27 mouse cellular contexts compared by ENCODE assay signal in the genomic region with DNA sequence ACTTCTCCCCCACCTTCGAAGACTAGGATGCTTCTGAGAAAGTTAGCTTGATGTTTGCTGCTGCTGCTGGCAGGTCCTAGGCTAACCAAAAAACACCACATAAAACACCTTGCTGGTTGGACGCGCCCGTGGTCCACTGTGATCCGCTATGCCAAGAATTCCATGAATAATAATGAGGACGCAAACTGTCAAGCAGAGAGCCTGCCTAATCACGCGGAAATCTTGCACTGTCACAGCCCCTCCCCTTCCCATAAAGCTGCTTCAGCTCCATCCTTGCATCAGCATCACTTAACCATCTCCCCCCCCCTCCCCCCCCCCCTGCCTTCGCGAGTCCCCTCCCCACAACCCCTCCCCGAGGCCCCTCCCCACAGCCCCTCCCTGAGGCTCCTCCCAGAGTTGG. TPM values are rescaled to one million over a fixed set of nuclear protein-coding genes. Genes with fewer than 3 reads are reported as not detected.
DNase-seq lines count a peak whose midpoint lies in the region; ATAC-seq and TF ChIP-seq lines count a peak whose summit lies in the region.
"Had no signal": no experiment of that assay in that cellular context is flagged by ENCODE, and none has a peak within 500 bp of the region (broad histone marks: within the 10 kb centered on the region; RNA-seq: fewer than 3 reads in every experiment).

No protein-coding gene starts in this region.

- no peak for DNase-seq in midbrain, embryonic 11.5 days (ENCODE audit: low spot score, missing footprints)
- no peak for DNase-seq in midbrain, postnatal 0 days (ENCODE audit: low spot score)
- DNase-seq in retina, postnatal 1 day, result peak; percentile 64
- DNase-seq in retina, embryonic 14.5 days (ENCODE audit: low spot score), result no peak
- DNase-seq in mesoderm, embryonic 11.5 days (ENCODE audit: low read depth, low spot score), result peak; percentile 28
- no peak for DNase-seq in left cerebral cortex, postnatal 36 days (ENCODE audit: low spot score in 2 of 2)
- DNase-seq: adrenal gland, postnatal 14 days; cerebellum, adult 11-12 months; cerebellum, adult 9-11 months; gastrocnemius, postnatal 10 days; heart, postnatal 14 days; kidney, adult 2 months; kidney, postnatal 4 days; left cerebral cortex, postnatal 4 days; liver, postnatal 0 days; lung, postnatal 36 days; thymus, adult 2 months; thymus, postnatal 36 days had no signal

- H3K4me2 ChIP-seq in forebrain, embryonic 12.5 days, result no peak overlapping the region
- H3K4me2 ChIP-seq in forebrain, embryonic 16.5 days (ENCODE audit: low read length), result no peak overlapping the region
- no peak overlapping the region for H3K4me2 ChIP-seq in midbrain, embryonic 11.5 days
- H3K4me2 ChIP-seq in midbrain, postnatal 0 days (ENCODE audit: low read depth, low read length, poor library complexity, severe bottlenecking), result no peak overlapping the region
- H3K4me2 ChIP-seq: forebrain, embryonic 15.5 days; intestine, embryonic 15.5 days; liver, embryonic 12.5 days; neural tube, embryonic 12.5 days had no signal

- H3K27ac ChIP-seq in forebrain, embryonic 12.5 days, result no peak overlapping the region
- H3K27ac ChIP-seq in forebrain, embryonic 16.5 days (ENCODE audit: low read length), result no peak overlapping the region
- no peak overlapping the region for H3K27ac ChIP-seq in midbrain, embryonic 11.5 days (ENCODE audit: low read depth, low read length)
- no peak overlapping the region for H3K27ac ChIP-seq in midbrain, postnatal 0 days (ENCODE audit: low read depth, low read length)
- H3K27ac ChIP-seq: forebrain, embryonic 15.5 days; intestine, embryonic 15.5 days; kidney, postnatal 0 days; liver, embryonic 12.5 days; neural tube, embryonic 12.5 days had no signal

- peaks cover 35% of the 10 kb centered on the region for H3K4me1 ChIP-seq in forebrain, embryonic 12.5 days
- peaks cover 22% of the 10 kb centered on the region for H3K4me1 ChIP-seq in forebrain, embryonic 16.5 days (replicated peaks; ENCODE audit: control insufficient read depth, insufficient read depth, low read length)
- peaks cover 10% of the 10 kb centered on the region for H3K4me1 ChIP-seq in midbrain, embryonic 11.5 days (ENCODE audit: control insufficient read depth, insufficient read depth, low read length)
- no peaks in the 10 kb centered on the region for H3K4me1 ChIP-seq in midbrain, postnatal 0 days (ENCODE audit: insufficient read depth, low read length)
- H3K4me1 ChIP-seq: intestine, embryonic 15.5 days; liver, embryonic 12.5 days; neural tube, embryonic 12.5 days had no signal

- peak; percentile 22 for ATAC-seq in forebrain, embryonic 12.5 days (ENCODE audit: low FRiP score)
- no peak for ATAC-seq in forebrain, embryonic 16.5 days
- 0 out of 2 replicates have a peak, but pooled peaks have one; percentile 16 for ATAC-seq in midbrain, embryonic 11.5 days (ENCODE audit: low FRiP score)
- ATAC-seq in midbrain, postnatal 0 days (ENCODE audit: low FRiP score), result no peak
- ATAC-seq: forebrain, embryonic 15.5 days; hindbrain, embryonic 16.5 days; intestine, embryonic 15.5 days; liver, embryonic 12.5 days; liver, postnatal 0 days had no signal

- peaks cover 10% of the 10 kb centered on the region; the same call in 1 of the 2 replicates for H3K9me3 ChIP-seq in forebrain, embryonic 12.5 days
- H3K9me3 ChIP-seq in forebrain, embryonic 16.5 days (ENCODE audit: control insufficient read depth, low read length), result peaks cover 5% of the 10 kb centered on the region; the same call in 1 of the 2 replicates
- H3K9me3 ChIP-seq in midbrain, embryonic 11.5 days (ENCODE audit: control insufficient read depth, low read length), result peaks cover 3% of the 10 kb centered on the region; the same call in 1 of the 2 replicates
- no peaks in the 10 kb centered on the region for H3K9me3 ChIP-seq in midbrain, postnatal 0 days (ENCODE audit: low read length)
- H3K9me3 ChIP-seq: forebrain, embryonic 15.5 days; intestine, embryonic 15.5 days; liver, embryonic 12.5 days; neural tube, embryonic 12.5 days had no signal

- H3K9ac ChIP-seq in forebrain, embryonic 12.5 days, result no peak overlapping the region
- no peak overlapping the region for H3K9ac ChIP-seq in forebrain, embryonic 16.5 days (replicated peaks; ENCODE audit: low read depth, low read length)
- H3K9ac ChIP-seq in midbrain, embryonic 11.5 days (ENCODE audit: low read length), result no peak overlapping the region
- no peak overlapping the region for H3K9ac ChIP-seq in midbrain, postnatal 0 days (replicated peaks; ENCODE audit: low read length, poor library complexity, severe bottlenecking)
- H3K9ac ChIP-seq: forebrain, embryonic 15.5 days; intestine, embryonic 15.5 days; liver, embryonic 12.5 days; liver, postnatal 0 days; neural tube, embryonic 12.5 days had no signal

- H3K27me3 ChIP-seq in forebrain, embryonic 12.5 days, result peaks cover 11% of the 10 kb centered on the region
- peaks cover 15% of the 10 kb centered on the region for H3K27me3 ChIP-seq in forebrain, embryonic 16.5 days (replicated peaks; ENCODE audit: control insufficient read depth, insufficient read depth, low read length)
- H3K27me3 ChIP-seq in midbrain, embryonic 11.5 days (ENCODE audit: control insufficient read depth, insufficient read depth, low read length), result peaks cover 4% of the 10 kb centered on the region; the same call in 1 of the 2 replicates
- peaks cover 16% of the 10 kb centered on the region; the same call in 1 of the 2 replicates for H3K27me3 ChIP-seq in midbrain, postnatal 0 days (ENCODE audit: insufficient read depth, low read length)

- H3K4me3 ChIP-seq in forebrain, embryonic 12.5 days (replicated peaks), result no peak overlapping the region
- no peak overlapping the region for H3K4me3 ChIP-seq in forebrain, embryonic 16.5 days (replicated peaks; ENCODE audit: low read length)
- no peak overlapping the region for H3K4me3 ChIP-seq in midbrain, embryonic 11.5 days (ENCODE audit: low read depth, low read length)
- H3K4me3 ChIP-seq in midbrain, postnatal 0 days (ENCODE audit: low read depth, low read length), result no peak overlapping the region
- H3K4me3 ChIP-seq: erythroblast, embryonic 14.5 days; forebrain, embryonic 15.5 days; intestine, embryonic 15.5 days; liver, embryonic 12.5 days; neural tube, embryonic 12.5 days had no signal

- WGBS in forebrain, embryonic 12.5 days, result 53% methylated on average over 9 of the region's 11 CpGs
- 34% methylated on average over 9 of the region's 11 CpGs for WGBS in forebrain, embryonic 16.5 days
- 71% methylated on average over 9 of the region's 11 CpGs for WGBS in midbrain, embryonic 11.5 days
- 57% methylated on average over 10 of the region's 11 CpGs for WGBS in midbrain, postnatal 0 days

- H3K36me3 ChIP-seq in forebrain, embryonic 12.5 days (replicated peaks), result no peaks in the 10 kb centered on the region
- no peaks in the 10 kb centered on the region for H3K36me3 ChIP-seq in forebrain, embryonic 16.5 days (ENCODE audit: control insufficient read depth, insufficient read depth)
- no peaks in the 10 kb centered on the region for H3K36me3 ChIP-seq in midbrain, embryonic 11.5 days (ENCODE audit: control insufficient read depth, insufficient read depth, low read length)
- no peaks in the 10 kb centered on the region for H3K36me3 ChIP-seq in midbrain, postnatal 0 days (ENCODE audit: insufficient read depth, low read length)
- H3K36me3 ChIP-seq: forebrain, embryonic 15.5 days; intestine, embryonic 15.5 days; liver, embryonic 12.5 days; neural tube, embryonic 12.5 days had no signal

- intact Hi-C loops in left cerebral cortex, postnatal 36 days (cut with DNase I), result no loop called here

- TF ChIP-seq CTCF in midbrain, postnatal 0 days (IDR thresholded peaks at IDR 0.05), result no peak

RNA-seq across cellular contexts. Expression of gene 4932438H23Rik, which starts 12.7 kb away (rescaled TPM):
- polyA plus RNA-seq in forebrain, embryonic 12.5 days (2016; fragmentation: Nextera tagmentation; extraction: Ambion mirVana), result 0.43 TPM in 1 of 2 replicates, not detected in the other
- 0.32 and 0.39 TPM in 2 replicates for polyA plus RNA-seq in forebrain, embryonic 16.5 days (2015; fragmentation: Nextera tagmentation; extraction: Ambion mirVana)
- 0.26 TPM in 1 of 2 replicates, not detected in the other for polyA plus RNA-seq in midbrain, embryonic 11.5 days (2014; fragmentation: Nextera tagmentation; extraction: Ambion mirVana)
- total RNA-seq in midbrain, postnatal 0 days (2014; rRNA removed), result 0.77 and 1.7 TPM in 2 replicates
- 0.81 and 1.3 TPM in 2 replicates for polyA plus RNA-seq in midbrain, postnatal 0 days (2015; fragmentation: Nextera tagmentation; extraction: Ambion mirVana)
- total RNA-seq in left cerebral cortex, postnatal 36 days (2021), result under 1 TPM; 0.59 to 0.96 TPM
- total RNA-seq: adrenal gland, postnatal 14 days had no signal
- polyA plus RNA-seq: erythroblast, embryonic 14.5 days; liver, embryonic 12.5 days; liver, postnatal 0 days had no signal

Comparison
In these comparisons a context has a peak if more than half of its experiments do, and no peak if none do; other contexts are left out.
1. ATAC-seq: peak in forebrain, embryonic 12.5 days (single experiment) and midbrain, embryonic 11.5 days (single experiment); none in forebrain, embryonic 16.5 days (single experiment) and midbrain, postnatal 0 days (single experiment).
2. DNase-seq: peak in retina, postnatal 1 day (single experiment) and mesoderm, embryonic 11.5 days (single experiment); none in midbrain, embryonic 11.5 days (single experiment), midbrain, postnatal 0 days (single experiment), retina, embryonic 14.5 days (single experiment) and left cerebral cortex, postnatal 36 days (0 of 2).